Mouse (Mus musculus): ENCODE results near the gene Nova2. TPM values are rescaled to one million over a fixed set of nuclear protein-coding genes. Genes with fewer than 3 reads are reported as not detected.

The Nova2 gene
- total RNA-seq, 2 experiments from 2014 or later: 75.3 to 88.8 TPM

DNA sequence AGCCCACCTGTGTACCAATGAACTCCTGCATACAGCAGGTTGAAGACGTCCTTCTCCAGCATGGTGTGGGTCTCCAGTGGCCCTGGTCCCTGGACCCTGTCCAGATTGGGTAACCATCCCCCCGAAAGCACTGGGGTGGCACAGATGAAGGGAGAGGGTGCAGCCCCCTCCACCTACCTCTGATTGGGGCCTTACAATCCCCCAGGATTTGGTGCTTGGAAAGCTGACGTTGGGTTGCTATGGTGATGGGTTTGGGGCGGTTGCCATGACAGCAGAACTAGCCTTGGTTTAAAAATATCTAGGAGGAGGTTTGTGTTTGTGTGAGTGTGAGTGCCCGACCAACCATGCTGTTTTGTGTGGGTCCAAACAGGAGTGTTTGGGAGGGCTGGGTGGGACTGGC, 2.9 kb upstream of the Nova2 start:
- peak; percentile 86 to 87 for DNase-seq (ENCODE audit: low spot score in 2 of 2)
- intact Hi-C loops (cut with DNase I): loop anchor here (2.0 kb wide), 1 partner anchor 68 kb away; the partner anchor contains the start of gene Mypop

DNA sequence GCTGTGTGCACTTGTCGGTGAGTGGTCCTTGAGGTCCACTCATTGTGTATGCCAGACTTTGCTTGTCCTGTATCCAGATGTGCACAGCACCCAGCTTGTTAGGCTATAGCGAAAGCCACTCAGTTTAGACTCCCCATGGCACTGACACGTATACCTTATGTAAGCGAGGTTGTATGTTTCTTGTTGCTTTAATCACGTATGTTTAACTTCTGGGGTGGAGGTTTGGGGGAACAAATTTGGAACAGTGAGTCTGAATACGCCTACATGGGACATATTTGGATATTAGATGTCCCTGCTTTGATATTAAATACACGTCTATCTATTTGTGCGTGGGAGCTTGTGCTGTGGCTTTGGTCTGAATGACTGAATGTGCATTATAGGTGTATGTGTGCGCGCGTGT, 2.4 kb upstream of the Nova2 start:
- DNase-seq (ENCODE audit: low spot score in 2 of 2): peak in 1 of 2 experiments; percentile 45
- intact Hi-C loops (cut with DNase I): loop anchor here (2.0 kb wide), 1 partner anchor 68 kb away; the partner anchor contains the start of gene Mypop

DNA sequence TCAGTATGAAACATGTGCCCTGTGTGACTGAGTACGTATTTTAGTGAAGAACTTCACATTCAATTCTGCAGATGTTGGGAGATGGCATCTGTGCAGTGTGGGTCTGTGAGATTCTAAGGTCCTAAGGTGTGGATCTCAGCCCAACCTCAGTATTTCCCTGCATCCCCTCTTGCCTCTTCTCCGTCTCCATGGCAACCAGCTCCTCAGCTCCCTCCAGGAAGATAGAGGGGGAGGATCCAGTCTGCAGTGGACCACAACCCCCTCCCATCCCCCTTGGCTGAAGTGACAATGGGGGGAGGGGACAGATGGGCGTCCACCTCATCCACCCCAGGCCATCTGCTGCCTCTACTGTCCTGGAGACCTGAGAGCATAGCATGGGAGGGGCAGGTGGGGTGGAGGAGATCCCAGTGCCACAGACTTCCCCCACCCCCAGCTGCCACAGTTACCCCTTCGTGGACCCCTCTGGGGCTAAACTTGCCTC, 1.9 kb upstream of the Nova2 start:
- intact Hi-C loops (cut with DNase I): loop anchor here (2.0 kb wide), 1 partner anchor 67 kb away; the partner anchor contains the start of gene Mypop
- peak; percentile 45 to 58 for DNase-seq (ENCODE audit: low spot score in 2 of 2)

DNA sequence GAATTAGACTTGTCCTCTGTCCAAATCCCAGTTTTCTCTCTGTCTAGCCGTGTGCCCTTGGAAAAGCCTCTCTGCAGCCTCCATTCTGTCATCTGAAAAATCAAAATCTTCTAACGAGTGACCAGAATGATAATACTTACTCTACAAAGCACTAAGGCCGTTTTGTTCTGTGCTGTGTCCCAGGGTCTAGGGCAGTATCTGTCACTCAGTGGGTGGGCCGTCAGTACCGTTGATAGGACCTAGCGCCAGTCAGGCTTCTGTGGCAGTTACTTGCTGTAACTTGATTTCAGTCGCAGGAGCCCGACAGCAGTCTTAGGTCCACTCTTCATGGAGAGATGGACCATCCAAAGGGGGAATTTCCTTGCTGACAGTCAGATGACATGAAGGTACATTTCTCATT, 1.4 kb upstream of the Nova2 start:
- intact Hi-C loops (cut with DNase I): no loop called here
- DNase-seq (ENCODE audit: low spot score in 2 of 2): no peak

DNA sequence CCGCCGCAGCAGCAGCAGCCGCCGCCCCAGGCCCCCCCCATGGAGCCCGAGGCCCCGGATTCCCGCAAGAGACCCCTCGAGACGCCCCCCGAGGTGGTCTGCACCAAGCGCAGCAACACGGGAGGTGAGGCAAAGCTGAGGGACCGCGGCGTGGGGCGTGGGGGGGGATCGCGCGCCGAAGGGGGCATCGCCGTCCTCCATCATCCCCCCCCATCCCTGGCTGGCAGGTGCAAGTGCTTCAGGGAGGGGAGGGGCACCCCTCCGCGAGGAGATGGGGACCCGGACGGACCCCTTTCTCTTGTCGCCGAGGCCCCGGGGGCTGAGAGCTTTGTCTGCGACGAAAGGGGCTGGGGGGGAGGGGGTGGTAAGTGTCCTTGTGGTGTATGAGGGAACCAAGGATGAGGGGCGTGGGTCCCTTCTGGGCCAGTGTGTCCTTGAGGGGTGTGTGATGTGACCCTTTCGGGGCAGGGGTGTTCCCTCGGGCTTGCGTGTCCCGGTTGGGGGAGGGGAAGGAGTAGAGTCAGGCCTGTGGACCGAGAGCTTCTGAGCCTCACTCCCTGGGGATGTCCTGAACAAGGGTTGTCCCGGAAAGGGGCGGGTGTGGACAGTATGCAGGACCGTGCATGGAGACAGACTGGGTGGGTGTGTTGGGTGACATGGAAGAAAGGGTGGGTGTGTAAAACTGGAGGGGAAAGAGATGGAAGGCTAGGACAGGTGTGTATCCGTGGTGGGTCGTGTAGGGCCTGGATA, 528 bp downstream of the Nova2 start:
- intact Hi-C loops (cut with DNase I): loop anchor here (5.0 kb wide), 1 partner anchor 36 kb away; no protein-coding TSS in a partner anchor
- DNase-seq (ENCODE audit: low spot score in 2 of 2): no peak

DNA sequence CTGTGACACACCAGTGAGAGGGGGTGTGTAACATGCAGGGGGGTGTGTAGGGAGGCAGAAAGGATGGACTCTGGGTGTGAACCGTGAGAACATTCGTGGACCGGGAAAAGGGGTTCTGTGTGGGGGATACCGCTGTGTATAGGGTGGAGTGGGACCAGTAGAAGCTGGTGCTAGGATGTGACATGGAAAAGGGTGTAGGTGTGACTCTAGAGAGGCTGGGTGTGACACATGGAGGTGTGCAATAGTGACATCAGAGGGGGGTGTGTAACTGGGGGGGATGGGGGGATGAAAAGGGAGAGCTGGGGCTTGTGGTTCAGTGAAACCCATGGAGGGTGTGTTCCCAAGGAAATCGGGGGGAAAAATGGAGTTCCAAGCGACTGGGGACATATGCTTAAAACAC, 1.2 kb downstream of the Nova2 start:
- intact Hi-C loops (cut with DNase I): loop anchor here (5.0 kb wide), 1 partner anchor 35 kb away; no protein-coding TSS in a partner anchor
- DNase-seq (ENCODE audit: low spot score in 2 of 2): no peak

- no peak for DNase-seq (ENCODE audit: low spot score in 2 of 2)
- intact Hi-C loops (cut with DNase I): loop anchor here (5.0 kb wide), 1 partner anchor 35 kb away; no protein-coding TSS in a partner anchor
Observed at GRCm38 (mm10) chr7:18927759-18928158, 2.1 kb downstream of the Nova2 start.

DNA sequence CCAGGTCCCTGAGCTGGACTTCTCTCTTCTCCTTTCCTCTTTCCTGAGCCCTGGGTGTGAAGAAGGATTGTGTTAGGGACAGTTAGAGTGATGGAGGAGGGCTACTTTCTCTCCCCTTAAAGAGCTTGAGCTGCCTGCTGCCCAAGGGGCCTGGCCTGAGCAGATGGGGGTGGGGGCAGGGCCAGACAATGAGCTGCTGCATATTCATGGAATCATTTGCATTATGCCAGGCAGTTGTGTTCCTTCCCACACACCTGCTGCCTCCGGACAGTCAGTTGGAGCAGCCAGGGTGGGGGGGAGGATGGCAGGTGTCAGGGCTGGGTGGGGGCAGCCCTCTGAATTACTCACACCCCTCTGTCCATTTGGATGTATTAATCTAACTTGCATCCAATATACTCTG, 16.7 kb downstream of the Nova2 start:
- peak in 1 of 2 experiments; percentile 66 for DNase-seq (ENCODE audit: low spot score in 2 of 2)
- intact Hi-C loops (cut with DNase I): no loop called here

GRCm38 (mm10) chr7:18942815-18943214, 17.1 kb downstream of the Nova2 start:
- intact Hi-C loops (cut with DNase I): no loop called here

DNA sequence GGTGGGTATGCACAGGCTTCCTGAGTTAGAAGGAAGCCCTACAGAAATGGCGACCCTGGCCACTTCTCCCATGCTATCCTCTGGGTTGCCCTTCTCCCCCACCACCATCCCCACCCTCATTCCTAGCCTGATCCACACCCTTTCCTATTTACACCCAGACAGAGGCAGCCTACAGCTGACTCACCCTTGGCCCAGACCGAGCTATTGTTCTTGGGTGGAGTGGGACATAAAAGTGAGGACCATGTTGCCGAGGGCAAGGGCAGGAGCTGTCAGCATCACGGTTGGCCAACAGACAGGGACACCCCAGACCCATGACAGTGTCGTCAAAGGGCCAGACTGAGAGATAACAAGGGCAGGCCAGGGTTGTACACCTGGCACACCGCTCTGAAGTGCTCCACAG, 22.5 kb downstream of the Nova2 start:
- DNase-seq (ENCODE audit: low spot score in 2 of 2): no peak
- intact Hi-C loops (cut with DNase I): no loop called here

More at GRCm38 (mm10) chr7:18942815-18943214, 17.1 kb downstream of the Nova2 start:
- no peak for DNase-seq (ENCODE audit: low spot score in 2 of 2)

DNA sequence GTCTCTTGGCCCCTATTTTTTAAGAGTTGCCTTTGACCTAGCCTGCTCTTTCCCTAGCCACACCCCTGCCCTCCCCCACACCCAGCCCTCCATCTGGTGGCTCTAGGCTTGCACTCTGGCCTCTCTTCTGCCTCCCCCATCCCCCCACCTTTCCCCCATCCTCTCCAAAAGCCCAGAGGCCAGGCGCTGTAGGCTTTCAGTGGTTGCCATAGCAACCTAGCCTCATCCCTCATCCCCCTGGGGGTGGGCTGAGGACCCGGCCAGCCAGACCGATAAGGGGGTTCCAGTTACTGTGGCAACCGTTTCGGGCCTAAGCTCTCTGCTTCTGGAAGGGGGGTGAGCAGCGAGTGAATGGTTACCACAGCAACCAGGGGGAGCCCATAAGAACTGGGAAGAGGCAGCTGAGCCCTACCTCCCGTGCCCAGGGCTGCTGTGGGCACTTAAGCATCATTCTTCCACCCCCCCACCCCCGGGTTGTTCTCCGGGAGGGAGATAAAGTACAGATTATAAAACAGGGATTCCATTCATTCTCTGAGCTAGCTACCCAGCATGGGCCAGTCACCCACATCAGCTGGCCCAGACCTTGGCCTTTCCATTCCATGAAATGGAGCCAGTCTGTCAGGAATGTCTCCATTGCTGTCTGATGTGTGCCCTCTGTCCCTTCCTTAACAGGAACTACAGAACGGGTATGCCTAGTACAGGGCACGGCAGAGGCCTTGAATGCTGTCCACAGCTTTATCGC, 24.3 kb downstream of the Nova2 start:
- intact Hi-C loops (cut with DNase I): no loop called here
- DNase-seq (ENCODE audit: low spot score in 2 of 2): no peak

DNA sequence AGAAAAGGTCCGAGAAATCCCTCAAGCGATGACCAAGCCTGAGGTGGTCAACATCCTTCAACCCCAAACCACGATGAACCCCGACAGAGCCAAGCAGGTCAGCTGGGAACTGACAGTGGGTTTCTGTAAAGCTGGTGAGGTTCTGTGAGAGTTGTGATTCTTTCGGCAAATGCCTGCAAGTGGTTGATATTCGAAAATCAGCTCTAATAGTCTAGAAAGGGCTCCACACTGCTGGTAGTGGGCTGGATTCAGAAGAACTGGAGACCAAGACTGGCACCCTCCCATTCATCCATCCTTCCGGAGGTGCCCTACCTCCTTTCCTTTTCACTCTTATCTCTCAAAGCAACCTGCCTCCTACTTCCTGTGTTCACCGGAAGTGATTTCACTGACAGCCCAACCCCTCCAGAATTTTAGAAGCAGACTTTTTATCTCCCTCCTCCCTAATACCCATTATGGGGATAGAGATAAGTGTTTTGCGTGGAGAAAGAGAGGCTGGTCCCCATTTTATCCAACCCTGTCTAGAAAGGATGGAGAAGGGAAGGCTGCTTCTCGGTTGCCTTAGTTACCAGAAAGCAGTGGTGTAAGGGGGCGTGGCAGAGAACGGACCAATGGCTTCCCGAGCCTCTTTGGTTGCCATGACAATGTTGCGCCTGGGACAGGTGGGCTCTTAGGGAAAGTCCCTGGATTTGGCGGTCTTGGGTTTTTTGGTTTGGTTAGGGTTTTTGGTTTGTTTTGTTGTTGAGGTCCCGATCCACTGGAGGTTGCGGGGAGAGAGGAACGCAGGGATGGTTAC, 25.0 kb downstream of the Nova2 start:
- DNase-seq (ENCODE audit: low spot score in 2 of 2): no peak
- intact Hi-C loops (cut with DNase I): no loop called here

GRCm38 (mm10) chr7:18951397-18951796, 25.7 kb downstream of the Nova2 start:
- DNase-seq (ENCODE audit: low spot score in 2 of 2): no peak
- intact Hi-C loops (cut with DNase I): no loop called here

DNA sequence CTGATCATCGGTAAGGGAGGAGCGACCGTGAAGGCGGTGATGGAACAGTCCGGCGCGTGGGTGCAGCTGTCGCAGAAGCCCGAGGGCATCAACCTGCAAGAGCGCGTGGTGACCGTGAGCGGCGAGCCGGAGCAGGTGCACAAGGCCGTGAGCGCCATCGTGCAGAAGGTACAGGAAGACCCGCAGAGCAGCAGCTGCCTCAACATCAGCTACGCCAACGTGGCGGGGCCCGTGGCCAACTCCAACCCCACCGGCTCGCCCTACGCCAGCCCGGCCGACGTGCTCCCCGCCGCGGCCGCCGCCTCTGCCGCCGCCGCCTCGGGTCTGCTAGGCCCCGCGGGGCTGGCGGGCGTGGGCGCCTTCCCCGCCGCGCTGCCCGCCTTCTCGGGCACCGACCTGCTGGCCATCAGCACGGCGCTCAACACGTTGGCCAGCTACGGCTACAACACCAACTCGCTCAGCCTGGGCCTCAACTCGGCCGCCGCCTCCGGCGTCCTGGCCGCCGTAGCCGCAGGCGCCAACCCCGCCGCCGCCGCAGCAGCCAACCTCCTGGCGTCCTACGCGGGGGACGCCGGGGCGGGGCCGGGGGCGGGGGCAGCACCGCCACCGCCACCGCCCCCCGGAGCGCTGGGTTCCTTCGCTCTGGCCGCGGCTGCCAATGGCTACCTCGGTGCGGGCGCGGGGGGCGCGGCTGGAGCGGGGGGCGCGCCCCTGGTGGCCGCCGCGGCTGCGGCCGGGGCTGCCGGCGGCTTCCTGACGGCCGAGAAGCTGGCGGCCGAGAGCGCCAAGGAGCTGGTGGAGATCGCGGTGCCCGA, 32.1 kb downstream of the Nova2 start:
- peak; percentile 67 to 76 for DNase-seq (ENCODE audit: low spot score in 2 of 2)
- intact Hi-C loops (cut with DNase I): loop anchor here (5.0 kb wide), 1 partner anchor 35 kb away; the partner anchor contains the start of gene Mypop

GRCm38 (mm10) chr7:18958384-18958766, 32.7 kb downstream of the Nova2 start:
- intact Hi-C loops (cut with DNase I): loop anchor here (5.0 kb wide), 1 partner anchor 34 kb away; the partner anchor contains the start of gene Mypop
- peak in 1 of 2 experiments; percentile 45 for DNase-seq (ENCODE audit: low spot score in 2 of 2)

DNA sequence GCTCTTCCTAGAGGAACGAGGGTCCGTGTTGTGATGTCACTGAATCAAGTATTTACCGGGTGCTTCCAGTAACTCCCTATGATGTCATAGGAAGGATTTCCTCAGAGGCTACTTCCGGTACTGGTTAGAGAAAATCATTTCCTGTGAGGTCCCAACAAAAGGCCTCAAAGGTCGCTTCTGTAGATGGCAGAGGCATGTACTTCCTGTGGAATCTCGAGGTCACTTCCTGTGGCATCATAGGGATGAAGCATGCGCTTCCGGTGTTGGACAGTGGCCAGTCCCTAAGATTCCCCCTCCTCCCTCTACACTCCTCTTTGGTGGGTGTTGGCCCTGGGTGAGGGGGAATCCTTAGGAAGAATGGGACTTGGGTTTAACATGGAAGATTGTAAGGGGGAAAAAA, 33.8 kb downstream of the Nova2 start:
- intact Hi-C loops (cut with DNase I): loop anchor here (5.0 kb wide), 1 partner anchor 33 kb away; the partner anchor contains the start of gene Mypop
- DNase-seq (ENCODE audit: low spot score in 2 of 2): no peak

GRCm38 (mm10) chr7:18962171-18962792, 36.6 kb downstream of the Nova2 start:
- intact Hi-C loops (cut with DNase I): loop anchor here (5.0 kb wide), 1 partner anchor 35 kb away; the partner anchor contains the start of gene Nova2
- DNase-seq (ENCODE audit: low spot score in 2 of 2): no peak

DNA sequence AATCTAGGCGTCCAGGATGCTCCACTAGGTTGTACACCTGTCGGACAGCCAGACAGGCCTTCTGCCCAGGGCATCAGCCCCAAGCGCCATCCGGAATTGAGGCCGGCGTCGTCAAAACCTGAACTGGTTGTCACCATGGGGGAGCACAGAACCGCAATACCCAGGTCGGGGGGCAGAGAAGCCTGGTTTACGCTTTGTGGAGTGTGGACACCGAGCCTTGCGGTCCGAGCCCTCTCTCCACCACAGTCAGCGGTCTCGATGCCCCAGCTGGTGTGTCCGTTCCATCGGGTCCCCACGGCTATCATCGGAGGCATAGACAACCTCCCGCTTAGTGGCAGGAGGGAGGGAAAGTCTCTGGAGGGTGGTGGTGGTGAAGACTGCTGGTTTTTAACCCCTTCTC, 37.1 kb downstream of the Nova2 start:
- intact Hi-C loops (cut with DNase I): loop anchor here (5.0 kb wide), 1 partner anchor 35 kb away; the partner anchor contains the start of gene Nova2
- DNase-seq (ENCODE audit: low spot score in 2 of 2): no peak
